8 mouse cellular contexts compared by ENCODE assay signal in genomic region chr2:21958802-21959201, GRCm38 (mm10).
DNase-seq lines count a peak whose midpoint lies in the region; ATAC-seq lines count a peak whose summit lies in the region.

No protein-coding gene starts in this region.

- H3K4me2 ChIP-seq in heart, embryonic 13.5 days = peak overlapping the region; percentile 65
- H3K4me2 ChIP-seq in hindbrain, embryonic 13.5 days = peak overlapping the region; percentile 44
- H3K4me2 ChIP-seq in midbrain, embryonic 13.5 days (replicated peaks) = peak overlapping the region; percentile 36

- H3K27me3 ChIP-seq in heart, embryonic 13.5 days (replicated peaks) = no peaks in the 10 kb centered on the region
- H3K27me3 ChIP-seq in hindbrain, embryonic 13.5 days = no peaks in the 10 kb centered on the region
- H3K27me3 ChIP-seq in midbrain, embryonic 13.5 days = no peaks in the 10 kb centered on the region

- WGBS in heart, embryonic 13.5 days = 42% methylated on average over 3 of the region's 3 CpGs
- WGBS in hindbrain, embryonic 13.5 days = 46% methylated on average over 3 of the region's 3 CpGs
- WGBS in midbrain, embryonic 13.5 days = 38% methylated on average over 3 of the region's 3 CpGs

- DNase-seq in heart, adult 18-20 months = no peak
- DNase-seq in brain, adult 2 months (ENCODE audit: low read depth, low spot score) = peak; percentile 20
- DNase-seq in spleen, postnatal 14 days (ENCODE audit: low spot score in 2 of 2) = no peak
- no peak for DNase-seq in ovary, adult 18-20 months (ENCODE audit: low spot score)
- DNase-seq in retina, embryonic 14.5 days (ENCODE audit: low spot score) = no peak

- peaks cover 13% of the 10 kb centered on the region for H3K4me1 ChIP-seq in heart, embryonic 13.5 days
- H3K4me1 ChIP-seq in hindbrain, embryonic 13.5 days (replicated peaks) = peaks cover 35% of the 10 kb centered on the region
- H3K4me1 ChIP-seq in midbrain, embryonic 13.5 days (replicated peaks) = peaks cover 39% of the 10 kb centered on the region

- no peaks in the 10 kb centered on the region for H3K36me3 ChIP-seq in heart, embryonic 13.5 days
- no peaks in the 10 kb centered on the region for H3K36me3 ChIP-seq in hindbrain, embryonic 13.5 days
- H3K36me3 ChIP-seq in midbrain, embryonic 13.5 days = no peaks in the 10 kb centered on the region

- no peaks in the 10 kb centered on the region for H3K9me3 ChIP-seq in heart, embryonic 13.5 days
- H3K9me3 ChIP-seq in hindbrain, embryonic 13.5 days = no peaks in the 10 kb centered on the region
- no peaks in the 10 kb centered on the region for H3K9me3 ChIP-seq in midbrain, embryonic 13.5 days

- peak overlapping the region; percentile 41 for H3K4me3 ChIP-seq in heart, embryonic 13.5 days
- no peak overlapping the region for H3K4me3 ChIP-seq in hindbrain, embryonic 13.5 days
- H3K4me3 ChIP-seq in midbrain, embryonic 13.5 days (replicated peaks) = no peak overlapping the region

- no peak for ATAC-seq in heart, embryonic 13.5 days (ENCODE audit: extremely low read depth, insufficient number of reproducible peaks, low FRiP score, low TSS enrichment)
- ATAC-seq in hindbrain, embryonic 13.5 days (ENCODE audit: low FRiP score) = no peak; the same call in 1 of the 2 replicates
- ATAC-seq in midbrain, embryonic 13.5 days = peak; percentile 31

- H3K9ac ChIP-seq in heart, embryonic 13.5 days = peak overlapping the region; percentile 65
- peak overlapping the region; percentile 51 for H3K9ac ChIP-seq in hindbrain, embryonic 13.5 days
- 0 out of 2 replicates have a peak overlapping the region, but pooled peaks have one; percentile 25 for H3K9ac ChIP-seq in midbrain, embryonic 13.5 days (replicated peaks)

- peak overlapping the region; percentile 34 for H3K27ac ChIP-seq in heart, embryonic 13.5 days (replicated peaks)
- H3K27ac ChIP-seq in hindbrain, embryonic 13.5 days = peak overlapping the region; percentile 79
- peak overlapping the region; percentile 81 for H3K27ac ChIP-seq in midbrain, embryonic 13.5 days
